Mouse (Mus musculus) cerebellum, adult 11-12 months (tissue): ENCODE measurements at regions not wholly inside any gene's neighbourhood (a gene's known extent, or its start where the extent isn't known, plus 50 kb on each side); places are given as distances from the start of the nearest gene placed in this dataset.
A peak's percentile ranks its signal among the peaks of the same experiment; 100 is the strongest.

Experiments used
- DNase-seq: peaks from one replicate; pipeline ENCODE4 v3.0.0; 2022

GRCm38 (mm10) chr8:103983860-103984594 lies 117.4 kb upstream of the Cdh5 start:
- no peak for DNase-seq

- no peak for DNase-seq
Observed at GRCm38 (mm10) chr8:103985640-103986039, 115.8 kb upstream of the Cdh5 start.

- no peak for DNase-seq
Observed at GRCm38 (mm10) chr8:103993897-103994296, 107.5 kb upstream of the Cdh5 start.

- no peak for DNase-seq
Observed at GRCm38 (mm10) chr8:103998143-103998542, 103.3 kb upstream of the Cdh5 start.

DNA sequence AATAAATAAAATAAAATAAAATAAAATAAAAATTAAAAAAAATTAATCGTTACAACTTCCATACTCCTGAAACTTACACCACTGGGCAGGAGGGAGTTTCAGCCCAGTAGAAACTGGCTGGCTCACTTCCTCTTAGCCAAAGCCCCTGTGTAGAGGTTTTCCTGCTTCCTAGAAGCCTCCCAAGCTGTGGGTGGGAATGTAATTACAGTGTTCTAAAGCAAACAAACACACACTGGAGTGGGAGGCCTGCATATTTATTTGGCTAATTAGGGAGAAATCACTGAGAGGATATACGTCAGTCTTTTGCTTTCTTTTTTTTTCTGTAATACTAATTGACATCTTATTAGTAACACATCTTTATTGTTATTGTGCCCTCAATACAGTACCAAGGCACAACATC lies 94.2 kb upstream of the Cdh5 start:
- no peak for DNase-seq

- no peak for DNase-seq
Observed at GRCm38 (mm10) chr8:104008756-104009155, 92.7 kb upstream of the Cdh5 start.

- DNase-seq, result no peak
Observed at GRCm38 (mm10) chr8:104009306-104009705, 92.1 kb upstream of the Cdh5 start.

GRCm38 (mm10) chr8:104022231-104022630 lies 79.2 kb upstream of the Cdh5 start:
- DNase-seq, result no peak

DNA sequence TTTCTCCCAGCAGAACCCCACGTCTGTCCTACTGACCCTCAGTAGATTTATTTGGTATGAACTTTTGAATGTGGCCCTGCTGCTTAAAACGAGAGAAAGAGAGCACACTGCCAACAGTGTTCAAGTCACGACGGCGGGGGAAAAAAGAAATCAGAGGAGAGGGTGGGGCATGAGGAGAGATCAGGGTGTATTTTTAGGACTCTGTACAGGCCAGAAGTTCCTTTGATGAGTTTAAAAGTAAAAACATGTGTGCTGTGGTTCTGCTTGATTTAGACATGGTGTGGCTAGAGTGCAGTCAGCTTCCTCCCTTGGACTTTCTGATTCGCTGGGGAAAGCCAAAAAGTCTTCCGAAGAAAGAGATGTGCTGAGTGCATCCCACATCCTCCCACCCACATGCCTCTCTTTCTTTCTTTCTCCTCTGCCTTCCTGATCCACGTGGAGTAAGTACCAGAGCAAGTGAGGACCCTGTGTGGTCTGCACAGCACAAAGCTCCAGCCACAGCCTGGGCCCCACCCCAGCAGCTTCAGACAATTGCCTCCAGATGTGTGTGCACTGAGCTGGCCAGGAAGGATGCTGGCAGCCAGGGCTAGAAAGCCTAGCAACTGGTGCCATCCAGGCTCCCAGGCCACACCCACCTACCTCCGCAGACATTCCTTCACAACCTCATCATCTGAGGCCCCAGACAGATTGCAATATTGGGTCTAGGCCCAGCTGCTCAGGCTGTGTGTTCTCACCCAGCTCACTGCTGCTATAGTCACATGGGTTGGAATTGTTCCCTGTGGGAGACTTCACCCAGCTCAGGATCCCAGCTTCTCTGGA lies 78.5 kb upstream of the Cdh5 start:
- no peak for DNase-seq

- no peak for DNase-seq
Observed at GRCm38 (mm10) chr8:104027161-104027821, 74.1 kb upstream of the Cdh5 start.

- DNase-seq, result peak; percentile 19
Observed at GRCm38 (mm10) chr8:104028626-104029025, 72.8 kb upstream of the Cdh5 start.

- DNase-seq, result no peak
Observed at GRCm38 (mm10) chr8:104032179-104032578, 69.2 kb upstream of the Cdh5 start.

- DNase-seq, result no peak
Observed at GRCm38 (mm10) chr8:104033148-104033547, 68.3 kb upstream of the Cdh5 start.

DNA sequence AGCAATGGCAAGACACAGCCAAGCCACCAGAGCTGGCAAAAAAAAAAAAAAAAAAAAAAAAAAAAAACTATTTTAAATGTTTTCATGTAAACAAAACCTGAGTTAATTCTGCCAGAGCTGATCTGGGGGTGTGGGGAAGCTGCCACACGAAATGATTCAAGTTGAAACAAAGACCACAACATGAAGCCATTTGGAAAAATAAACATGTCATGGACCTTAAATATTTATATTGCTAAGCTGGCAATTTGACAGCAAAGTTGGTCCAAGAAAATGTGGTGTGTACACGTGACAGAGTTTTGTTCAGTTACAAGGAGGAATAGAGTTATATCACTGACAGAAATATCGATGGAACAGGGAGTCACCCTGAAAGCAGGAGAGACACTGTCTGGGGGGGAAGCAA lies 67.1 kb upstream of the Cdh5 start:
- DNase-seq, result no peak

- DNase-seq, result no peak
Observed at GRCm38 (mm10) chr8:104036580-104037477, 64.6 kb upstream of the Cdh5 start.

GRCm38 (mm10) chr8:104037611-104038010 lies 63.8 kb upstream of the Cdh5 start:
- no peak for DNase-seq

DNA sequence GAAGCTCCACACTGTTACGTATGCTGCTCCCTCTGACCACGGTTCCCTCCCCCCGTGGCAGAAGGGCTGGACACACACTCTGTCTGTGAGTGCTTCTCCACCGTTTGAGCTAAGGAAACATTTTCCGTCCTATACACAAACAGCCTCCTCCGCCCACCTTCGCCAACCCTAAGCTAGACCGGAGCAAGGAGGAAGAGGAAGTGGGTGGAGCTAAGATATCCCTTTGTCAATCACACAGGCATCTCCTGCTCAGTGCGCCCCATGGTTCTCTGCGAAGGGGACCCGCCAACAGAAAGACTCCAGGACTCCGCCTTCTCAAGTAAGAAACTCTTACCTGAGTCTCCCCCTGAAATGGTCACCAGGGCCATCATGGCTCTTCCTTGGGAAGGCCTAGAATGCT lies 61.9 kb upstream of the Cdh5 start:
- DNase-seq, result no peak

- DNase-seq, result no peak
Observed at GRCm38 (mm10) chr8:104041522-104041921, 59.9 kb upstream of the Cdh5 start.

DNA sequence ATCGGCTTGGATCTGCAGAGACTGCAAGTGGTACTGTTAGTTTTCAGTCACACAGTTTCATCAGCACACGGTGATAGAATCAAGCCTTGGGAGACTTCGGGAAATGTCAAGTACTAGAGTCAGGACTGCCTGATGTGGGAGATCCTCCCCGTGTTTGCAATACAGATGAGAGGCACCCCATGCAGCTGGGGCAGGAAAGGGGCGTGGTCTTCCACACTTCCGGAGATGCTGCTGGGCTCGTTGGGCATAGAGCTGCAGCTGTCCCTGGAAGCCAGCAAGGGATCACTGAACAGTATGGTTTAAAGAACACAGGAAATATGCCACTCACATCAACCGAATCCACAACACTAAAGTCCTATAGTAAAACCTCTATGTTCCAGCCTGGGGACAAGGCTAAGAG lies 59.0 kb upstream of the Cdh5 start:
- DNase-seq, result no peak

GRCm38 (mm10) chr8:104048037-104048436 lies 53.4 kb upstream of the Cdh5 start:
- DNase-seq, result no peak

GRCm38 (mm10) chr8:104049181-104049580 lies 52.2 kb upstream of the Cdh5 start:
- no peak for DNase-seq

DNA sequence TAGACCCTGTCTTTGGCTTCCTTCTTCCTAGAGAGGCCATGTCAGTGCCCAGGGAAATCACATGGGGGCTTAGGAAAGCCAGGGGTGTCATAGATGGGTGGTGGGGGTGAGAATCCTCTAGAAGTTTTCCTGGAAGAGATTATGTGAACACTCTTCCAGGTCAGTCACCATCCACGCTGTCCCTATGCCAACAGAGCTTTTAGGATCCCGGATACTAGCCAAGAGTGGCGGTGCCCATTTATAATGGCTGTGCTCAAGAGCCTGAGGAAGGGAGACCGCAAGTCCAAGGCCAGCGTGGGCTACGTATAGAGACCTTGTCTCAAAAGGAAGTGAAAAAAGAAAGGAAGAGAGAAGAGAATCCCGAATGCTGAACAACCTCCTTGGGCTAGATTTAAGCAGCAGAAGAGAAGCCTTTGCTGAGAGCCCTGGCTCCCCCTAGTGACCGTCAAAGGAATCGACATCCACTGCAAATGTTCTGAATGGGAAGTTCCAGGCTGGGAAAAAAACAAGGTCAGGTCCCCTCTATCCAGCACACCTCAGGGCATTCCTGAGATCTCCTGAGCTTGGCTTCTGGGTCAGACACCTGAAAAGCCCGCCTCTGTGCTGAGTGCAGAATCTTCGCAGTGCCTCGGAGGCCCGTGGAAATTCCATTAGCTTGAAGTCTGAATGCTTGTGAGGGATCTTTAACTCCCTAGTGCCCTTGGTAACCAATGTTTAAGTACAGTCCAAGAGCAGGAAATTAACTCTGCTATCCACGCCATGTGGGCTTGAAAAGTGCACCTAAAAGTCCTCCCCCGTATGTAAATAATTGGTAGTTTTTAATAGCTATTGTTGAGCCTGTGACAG lies 50.5 kb upstream of the Cdh5 start:
- peak; percentile 27 for DNase-seq
